Mouse (Mus musculus) kidney, embryonic 16.5 days (tissue): ENCODE data around the gene Gm4969. TPM values are rescaled to one million over a fixed set of nuclear protein-coding genes. Genes with fewer than 3 reads are reported as not detected.

Experiments
- ATAC-seq: fragments of 200-750 bp; cut with Nextera tagmentation; 2 replicates; pipeline ENCODE4 v1.8.0; 2017; ENCODE audit warnings: moderate TSS enrichment; ENCODE audit not compliant: low FRiP score, low TSS enrichment
- H3K27ac ChIP-seq: fragments of 300-500 bp; sonication (generic); 2 replicates; pipeline ENCODE4 v1.5.1; 2014; ENCODE audit warnings: low read length
- H3K27me3 ChIP-seq: fragments of 300-500 bp; sonication (generic); 2 replicates; pipeline ENCODE4 v1.6.1; 2014; ENCODE audit warnings: low read length, control low read depth, mixed read lengths; ENCODE audit not compliant: insufficient read depth
- H3K36me3 ChIP-seq: fragments of 300-500 bp; sonication (generic); 2 replicates; pipeline ENCODE4 v1.6.1; 2014; ENCODE audit warnings: low read length, control low read depth, mixed read lengths; ENCODE audit not compliant: insufficient read depth
- H3K4me1 ChIP-seq: fragments of 300-500 bp; sonication (generic); 2 replicates; pipeline ENCODE4 v1.6.1; 2014; ENCODE audit warnings: low read length, control low read depth, mixed read lengths; ENCODE audit not compliant: insufficient read depth
- H3K4me2 ChIP-seq: fragments of 300-500 bp; sonication (generic); replicated peaks from 2 replicates; pipeline ENCODE4 v1.6.1; 2014; ENCODE audit warnings: low read depth, low read length
- H3K4me3 ChIP-seq: fragments of 300-500 bp; sonication (generic); 2 replicates; pipeline ENCODE4 v1.5.1; 2014; ENCODE audit warnings: mild to moderate bottlenecking, low read length
- H3K9ac ChIP-seq: fragments of 300-500 bp; sonication (generic); replicated peaks from 2 replicates; pipeline ENCODE4 v1.6.1; 2014; ENCODE audit warnings: low read length
- H3K9me3 ChIP-seq: fragments of 300-500 bp; sonication (generic); 2 replicates; pipeline ENCODE4 v1.6.1; 2016; ENCODE audit warnings: low read length, control low read depth
- WGBS: fragments of 180-500 bp; shearing (Covaris S2); extraction: QIAGEN DNeasy Blood & Tissue Kit; methylation state at CpG from one replicate; pipeline ENCODE4 v1.1.7; 2014; 5-methylcytosine and 5-hydroxymethylcytosine counted together
- polyA plus RNA-seq: library from polyadenylated mRNA; unstranded; fragments of >200 nt; fragmentation: Nextera tagmentation; extraction: Ambion mirVana; gene quantifications from 2 replicates; pipeline ENCODE4 v1.2.1, GENCODE M21; 2015

The Gm4969 gene
- polyA plus RNA-seq: 3.2 and 4.3 TPM in 2 replicates

GRCm38 (mm10) chr7:19118028-19118771, at the start of gene Gm4969:
Gene Gm4969 (minus strand): TSS chr7:19118368.
- Histone ChIP-seq H3K4me1 (peaks cover 19% of the 10 kb centered on the region), H3K9me3 (peaks cover 15% of the 10 kb centered on the region; the same call in 1 of the 2 replicates), H3K27ac (no peak within 1 kb of the TSS), H3K4me3 (peak within 1 kb of the TSS; percentile 35), H3K36me3 (peaks cover 3% of the 10 kb centered on the region; the same call in 1 of the 2 replicates), H3K9ac (peak within 1 kb of the TSS; percentile 44), H3K4me2 (peak within 1 kb of the TSS; percentile 56), H3K27me3 (no peaks in the 10 kb centered on the region)
- WGBS: 22% methylated on average over 64 of the region's 64 CpGs
- ATAC-seq: peak; percentile 50

- Histone ChIP-seq H3K36me3 (no peaks in the 10 kb centered on the region), H3K9ac (no peak overlapping the region), H3K4me3 (no peak overlapping the region), H3K9me3 (peaks cover 4% of the 10 kb centered on the region; the same call in 1 of the 2 replicates), H3K27me3 (peaks cover 5% of the 10 kb centered on the region; the same call in 1 of the 2 replicates), H3K4me2 (no peak overlapping the region), H3K27ac (no peak overlapping the region), H3K4me1 (peaks cover 20% of the 10 kb centered on the region)
- ATAC-seq: no peak
- 88% methylated on average over 3 of the region's 3 CpGs for WGBS
These were observed 48.8 kb upstream of the Gm4969 start for GRCm38 (mm10) chr7:19166990-19167389.

GRCm38 (mm10) chr7:19165656-19166423, 47.7 kb upstream of the Gm4969 start, which contains the start of gene Gipr:
Gene Gipr (minus strand): TSS chr7:19166127.
- Histone ChIP-seq H3K4me1 (peaks cover 13% of the 10 kb centered on the region), H3K27ac (no peak within 1 kb of the TSS), H3K27me3 (peaks cover 5% of the 10 kb centered on the region; the same call in 1 of the 2 replicates), H3K4me2 (peak within 1 kb of the TSS; percentile 17; the same call in 1 of the 2 replicates), H3K9me3 (peaks cover 4% of the 10 kb centered on the region; the same call in 1 of the 2 replicates), H3K9ac (0 out of 2 replicates have a peak within 1 kb of the TSS, but pooled peaks have one; percentile 7), H3K36me3 (no peaks in the 10 kb centered on the region), H3K4me3 (no peak within 1 kb of the TSS)
- no peak for ATAC-seq
- 12% methylated on average over 14 of the region's 14 CpGs for WGBS

GRCm38 (mm10) chr7:19164978-19165377, 46.8 kb upstream of the Gm4969 start:
- Histone ChIP-seq H3K4me2 (peak overlapping the region; percentile 17; the same call in 1 of the 2 replicates), H3K4me1 (peaks cover 18% of the 10 kb centered on the region), H3K27ac (no peak overlapping the region), H3K27me3 (peaks cover 5% of the 10 kb centered on the region; the same call in 1 of the 2 replicates), H3K36me3 (no peaks in the 10 kb centered on the region), H3K9me3 (peaks cover 4% of the 10 kb centered on the region; the same call in 1 of the 2 replicates), H3K4me3 (no peak overlapping the region), H3K9ac (0 out of 2 replicates have a peak overlapping the region, but pooled peaks have one; percentile 7)
- ATAC-seq: no peak
- WGBS: 3% methylated on average over 13 of the region's 13 CpGs

GRCm38 (mm10) chr7:19164189-19164588, 46.0 kb upstream of the Gm4969 start:
- whole genome bisulfite sequencing: 0% methylated on average over 6 of the region's 6 CpGs
- peak overlapping the region; percentile 8; the same call in 1 of the 2 replicates for H3K4me3 ChIP-seq
- peaks cover 4% of the 10 kb centered on the region; the same call in 1 of the 2 replicates for H3K9me3 ChIP-seq
- H3K36me3 ChIP-seq: no peaks in the 10 kb centered on the region
- peaks cover 10% of the 10 kb centered on the region; the same call in 1 of the 2 replicates for H3K27me3 ChIP-seq
- peak overlapping the region; percentile 28 for H3K4me2 ChIP-seq
- no peak overlapping the region for H3K9ac ChIP-seq
- peak; percentile 79 for ATAC-seq
- H3K4me1 ChIP-seq: peaks cover 26% of the 10 kb centered on the region
- H3K27ac ChIP-seq: no peak overlapping the region

- no peaks in the 10 kb centered on the region for H3K36me3 ChIP-seq
- peak; percentile 26 for ATAC-seq
- H3K9me3 ChIP-seq: peaks cover 4% of the 10 kb centered on the region; the same call in 1 of the 2 replicates
- no peak overlapping the region for H3K27ac ChIP-seq
- H3K4me3 ChIP-seq: no peak overlapping the region
- no peak overlapping the region for H3K9ac ChIP-seq
- peaks cover 26% of the 10 kb centered on the region for H3K4me1 ChIP-seq
- WGBS: 20% methylated on average over 12 of the region's 12 CpGs
- H3K4me2 ChIP-seq: peak overlapping the region; percentile 28
- peaks cover 15% of the 10 kb centered on the region; the same call in 1 of the 2 replicates for H3K27me3 ChIP-seq
These were observed 45.6 kb upstream of the Gm4969 start for GRCm38 (mm10) chr7:19163752-19164151.

- ATAC-seq: no peak
These were observed 44.8 kb upstream of the Gm4969 start for GRCm38 (mm10) chr7:19162928-19163327.

GRCm38 (mm10) chr7:19160115-19160514, 41.9 kb upstream of the Gm4969 start:
- H3K36me3 ChIP-seq: no peaks in the 10 kb centered on the region
- ATAC-seq: peak; percentile 27; the same call in 1 of the 2 replicates
- no peaks in the 10 kb centered on the region for H3K9me3 ChIP-seq
- peaks cover 32% of the 10 kb centered on the region for H3K4me1 ChIP-seq
- peak overlapping the region; percentile 53 for H3K4me3 ChIP-seq
- H3K27me3 ChIP-seq: peaks cover 16% of the 10 kb centered on the region; the same call in 1 of the 2 replicates
- 0% methylated on average over 17 of the region's 20 CpGs for WGBS
- peak overlapping the region; percentile 67 for H3K9ac ChIP-seq
- peak overlapping the region; percentile 84 for H3K4me2 ChIP-seq
- no peak overlapping the region for H3K27ac ChIP-seq

More at GRCm38 (mm10) chr7:19162928-19163327, 44.8 kb upstream of the Gm4969 start:
- Histone ChIP-seq H3K4me2 (no peak overlapping the region), H3K4me1 (peaks cover 26% of the 10 kb centered on the region), H3K36me3 (no peaks in the 10 kb centered on the region), H3K9me3 (peaks cover 4% of the 10 kb centered on the region; the same call in 1 of the 2 replicates), H3K4me3 (no peak overlapping the region), H3K9ac (no peak overlapping the region), H3K27ac (no peak overlapping the region), H3K27me3 (peaks cover 18% of the 10 kb centered on the region; the same call in 1 of the 2 replicates)
- WGBS: 73% methylated on average over 7 of the region's 7 CpGs

- Histone ChIP-seq H3K9me3 (no peaks in the 10 kb centered on the region), H3K27me3 (peaks cover 13% of the 10 kb centered on the region; the same call in 1 of the 2 replicates), H3K27ac (no peak overlapping the region), H3K4me1 (peaks cover 25% of the 10 kb centered on the region), H3K4me2 (peak overlapping the region; percentile 84), H3K36me3 (no peaks in the 10 kb centered on the region), H3K9ac (0 out of 2 replicates have a peak overlapping the region, but pooled peaks have one; percentile 67), H3K4me3 (peak overlapping the region; percentile 53)
- WGBS: 10% methylated on average over 18 of the region's 18 CpGs
- ATAC-seq: no peak
These were observed 41.2 kb upstream of the Gm4969 start for GRCm38 (mm10) chr7:19159411-19159810.
